Mouse (Mus musculus) forebrain, embryonic 14.5 days (tissue): ENCODE data around the gene Lemd2. TPM values are rescaled to one million over a fixed set of nuclear protein-coding genes. Genes with fewer than 3 reads are reported as not detected.
"Not testable (repeated sequence)": the region's sequence is repeated elsewhere in the genome, so short reads cannot be mapped to it uniquely, and the experiment has no call there.

Source experiments
- ATAC-seq: fragments of 200-750 bp; cut with Nextera tagmentation; 2 replicates; pipeline ENCODE4 v1.8.0; 2017; ENCODE audit warnings: mild to moderate bottlenecking, moderate library complexity
- DNase-seq: peaks from one replicate; pipeline ENCODE4 v3.0.0-alpha.2; 2015; ENCODE audit warnings: low spot score
- H3K27ac ChIP-seq: fragments of 300-500 bp; sonication (generic); 2 replicates; pipeline ENCODE4 v1.5.1; 2014; ENCODE audit warnings: low read depth, mild to moderate bottlenecking, control low read depth, low read length, moderate library complexity
- H3K27me3 ChIP-seq: fragments of 300-500 bp; sonication (generic); replicated peaks from 2 replicates; pipeline ENCODE4 v1.6.1; 2014; ENCODE audit warnings: low read length, control low read depth, mixed read lengths; ENCODE audit not compliant: control insufficient read depth, insufficient read depth
- H3K36me3 ChIP-seq: fragments of 300-500 bp; sonication (generic); 2 replicates; pipeline ENCODE4 v1.6.1; 2014; ENCODE audit warnings: low read length, control low read depth; ENCODE audit not compliant: control insufficient read depth, insufficient read depth
- H3K4me1 ChIP-seq: fragments of 300-500 bp; sonication (generic); 2 replicates; pipeline ENCODE4 v1.6.1; 2014; ENCODE audit warnings: antibody characterized with exemption, low read length, control low read depth; ENCODE audit not compliant: control insufficient read depth, insufficient read depth
- H3K4me2 ChIP-seq: fragments of 300-500 bp; sonication (generic); 2 replicates; pipeline ENCODE4 v1.6.1; 2014; ENCODE audit warnings: mild to moderate bottlenecking, control low read depth, low read length
- H3K4me3 ChIP-seq: fragments of 300-500 bp; sonication (generic); 2 replicates; pipeline ENCODE4 v1.5.1; 2014; ENCODE audit warnings: low read depth, low read length, control low read depth
- H3K9ac ChIP-seq: fragments of 300-500 bp; sonication (generic); 2 replicates; pipeline ENCODE4 v1.6.1; 2014; ENCODE audit warnings: mild to moderate bottlenecking, low read length, control low read depth, moderate library complexity
- H3K9me3 ChIP-seq: fragments of 300-500 bp; sonication (generic); replicated peaks from 2 replicates; pipeline ENCODE4 v1.6.1; 2016; ENCODE audit warnings: low read length, control low read depth, mixed read lengths; ENCODE audit not compliant: control insufficient read depth
- WGBS: fragments of 180-500 bp; shearing (Covaris S2); extraction: QIAGEN DNeasy Blood & Tissue Kit; methylation state at CpG from one replicate; pipeline ENCODE4 v1.1.7; 2014; 5-methylcytosine and 5-hydroxymethylcytosine counted together
- polyA plus RNA-seq: library from polyadenylated mRNA; unstranded; fragments of >200 nt; fragmentation: Nextera tagmentation; extraction: Ambion mirVana; gene quantifications from 2 replicates; pipeline ENCODE4 v1.2.1, GENCODE M21; 2014

Gene Lemd2
- polyA plus RNA-seq, 1 experiment from 2014 or later, result 11.3 TPM

GRCm38 (mm10) chr17:27240556-27241457 is 36.5 kb upstream of the Lemd2 start:
- Histone ChIP-seq H3K4me1 (peaks cover 27% of the 10 kb centered on the region), H3K9ac (no peak overlapping the region), H3K4me3 (no peak overlapping the region), H3K27ac (peak overlapping the region; percentile 84), H3K27me3 (no peaks in the 10 kb centered on the region), H3K9me3 (no peaks in the 10 kb centered on the region; the same call in 1 of the 2 replicates), H3K36me3 (no peaks in the 10 kb centered on the region), H3K4me2 (no peak overlapping the region)
- DNase-seq (peak; percentile 89), ATAC-seq (peak; percentile 76)
- 7% methylated on average over 15 of the region's 15 CpGs for WGBS

- no peak overlapping the region for H3K9ac ChIP-seq
- H3K4me3 ChIP-seq, result no peak overlapping the region
- H3K27ac ChIP-seq, result peak overlapping the region; percentile 84
- H3K4me2 ChIP-seq, result no peak overlapping the region
- no peaks in the 10 kb centered on the region for H3K27me3 ChIP-seq
- no peaks in the 10 kb centered on the region; the same call in 1 of the 2 replicates for H3K9me3 ChIP-seq
- H3K36me3 ChIP-seq, result no peaks in the 10 kb centered on the region
- WGBS, result 91% methylated on average over 5 of the region's 5 CpGs
- ATAC-seq, result no peak
- H3K4me1 ChIP-seq, result peaks cover 27% of the 10 kb centered on the region
- DNase-seq, result no peak
Measured at GRCm38 (mm10) chr17:27239941-27240340, 35.7 kb upstream of the Lemd2 start.

- 20% methylated on average over 8 of the region's 8 CpGs for WGBS
- ATAC-seq (no peak), DNase-seq (peak; percentile 49)
- Histone ChIP-seq H3K9me3 (no peaks in the 10 kb centered on the region; the same call in 1 of the 2 replicates), H3K4me2 (no peak overlapping the region), H3K27ac (peak overlapping the region; percentile 21; the same call in 1 of the 2 replicates), H3K4me1 (peaks cover 27% of the 10 kb centered on the region), H3K27me3 (no peaks in the 10 kb centered on the region), H3K4me3 (no peak overlapping the region), H3K9ac (no peak overlapping the region), H3K36me3 (no peaks in the 10 kb centered on the region)
Measured at GRCm38 (mm10) chr17:27238637-27239036, 34.4 kb upstream of the Lemd2 start.

GRCm38 (mm10) chr17:27237731-27238130 is 33.5 kb upstream of the Lemd2 start:
- DNase-seq (no peak), ATAC-seq (no peak)
- Histone ChIP-seq H3K4me2 (no peak overlapping the region), H3K4me1 (peaks cover 26% of the 10 kb centered on the region), H3K4me3 (no peak overlapping the region), H3K9me3 (no peaks in the 10 kb centered on the region; the same call in 1 of the 2 replicates), H3K9ac (no peak overlapping the region), H3K36me3 (no peaks in the 10 kb centered on the region), H3K27ac (no peak overlapping the region), H3K27me3 (no peaks in the 10 kb centered on the region)
- WGBS, result 84% methylated on average over 8 of the region's 8 CpGs

- Histone ChIP-seq H3K4me3 (no peak overlapping the region), H3K27me3 (no peaks in the 10 kb centered on the region), H3K9me3 (no peaks in the 10 kb centered on the region), H3K36me3 (no peaks in the 10 kb centered on the region), H3K9ac (no peak overlapping the region), H3K27ac (no peak overlapping the region), H3K4me2 (no peak overlapping the region), H3K4me1 (peaks cover 10% of the 10 kb centered on the region)
- DNase-seq (no peak), ATAC-seq (no peak)
- WGBS, result 84% methylated on average over 7 of the region's 7 CpGs
Measured at GRCm38 (mm10) chr17:27233298-27233697, 29.0 kb upstream of the Lemd2 start.

- no peaks in the 10 kb centered on the region for H3K36me3 ChIP-seq
- H3K4me3 ChIP-seq, result no peak overlapping the region
- peaks cover 13% of the 10 kb centered on the region for H3K4me1 ChIP-seq
- H3K9ac ChIP-seq, result no peak overlapping the region
- ATAC-seq, result no peak
- no peaks in the 10 kb centered on the region for H3K9me3 ChIP-seq
- no peak overlapping the region for H3K27ac ChIP-seq
- H3K27me3 ChIP-seq, result no peaks in the 10 kb centered on the region
- WGBS, result 80% methylated on average over 3 of the region's 3 CpGs
- DNase-seq, result no peak
- no peak overlapping the region for H3K4me2 ChIP-seq
Measured at GRCm38 (mm10) chr17:27232176-27232575, 27.9 kb upstream of the Lemd2 start.

- not testable (repeated sequence) for H3K4me2 ChIP-seq, DNase-seq, H3K27me3 ChIP-seq, H3K4me3 ChIP-seq, H3K9me3 ChIP-seq, H3K27ac ChIP-seq, ATAC-seq, H3K36me3 ChIP-seq, H3K9ac ChIP-seq
- 88% methylated on average over 4 of the region's 4 CpGs for WGBS
- peaks cover 13% of the 10 kb centered on the region for H3K4me1 ChIP-seq
Measured at GRCm38 (mm10) chr17:27231586-27231985, 27.3 kb upstream of the Lemd2 start.

- no peak for DNase-seq
- 46% methylated on average over 6 of the region's 6 CpGs for WGBS
- no peaks in the 10 kb centered on the region for H3K36me3 ChIP-seq
- no peak overlapping the region for H3K27ac ChIP-seq
- H3K4me3 ChIP-seq, result no peak overlapping the region
- no peak for ATAC-seq
- H3K4me1 ChIP-seq, result peaks cover 13% of the 10 kb centered on the region
- H3K4me2 ChIP-seq, result no peak overlapping the region
- H3K27me3 ChIP-seq, result no peaks in the 10 kb centered on the region
- H3K9ac ChIP-seq, result no peak overlapping the region
- H3K9me3 ChIP-seq, result no peaks in the 10 kb centered on the region
Measured at GRCm38 (mm10) chr17:27231146-27231503, 26.9 kb upstream of the Lemd2 start.

- H3K9me3 ChIP-seq, result no peaks in the 10 kb centered on the region
- H3K36me3 ChIP-seq, result no peaks in the 10 kb centered on the region
- H3K27me3 ChIP-seq, result no peaks in the 10 kb centered on the region
- H3K27ac ChIP-seq, result no peak overlapping the region
- no peak overlapping the region for H3K9ac ChIP-seq
- WGBS, result 55% methylated on average over 8 of the region's 8 CpGs
- H3K4me1 ChIP-seq, result peaks cover 13% of the 10 kb centered on the region
- no peak overlapping the region for H3K4me3 ChIP-seq
- DNase-seq, result no peak
- no peak for ATAC-seq
- H3K4me2 ChIP-seq, result no peak overlapping the region
Measured at GRCm38 (mm10) chr17:27230455-27231145, 26.3 kb upstream of the Lemd2 start.
